Mouse (Mus musculus): ENCODE data around the gene Scd2. TPM values are rescaled to one million over a fixed set of nuclear protein-coding genes. Genes with fewer than 3 reads are reported as not detected.
A peak's percentile ranks its signal among the peaks of the same experiment; 100 is the strongest.
"Not testable (repeated sequence)": the region's sequence is repeated elsewhere in the genome, so short reads cannot be mapped to it uniquely, and the experiment has no call there.

The Scd2 gene
- polyA plus RNA-seq, 1 experiment from 2014 or later = 424 TPM

DNA sequence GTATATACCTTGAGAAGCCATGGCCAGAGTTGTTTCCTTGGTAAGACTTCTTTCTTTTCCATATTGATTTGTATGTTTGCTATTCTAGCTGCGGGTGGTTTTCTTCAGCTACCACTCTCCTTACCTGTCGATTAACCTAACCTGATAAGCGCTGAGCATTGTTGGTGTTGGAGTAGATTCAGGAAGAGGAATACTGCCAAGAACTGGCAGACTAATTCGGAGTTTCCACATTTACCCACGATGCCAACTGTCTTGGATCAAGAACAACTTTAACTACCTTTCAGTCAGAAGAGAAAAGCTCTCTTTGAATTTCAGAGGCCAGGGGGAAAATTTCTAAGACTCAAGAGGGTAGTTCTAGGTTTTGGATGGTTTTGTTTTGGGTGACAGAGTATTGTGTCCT is 16.6 kb upstream of the Scd2 start:
- Histone ChIP-seq H3K4me1 (peaks cover 25% of the 10 kb centered on the region), H3K36me3 (no peaks in the 10 kb centered on the region), H3K27me3 (no peaks in the 10 kb centered on the region), H3K9me3 (no peaks in the 10 kb centered on the region), H3K27ac (replicated peaks) (no peak overlapping the region), H3K4me2 (replicated peaks) (no peak overlapping the region), H3K4me3 (no peak overlapping the region), H3K9ac (replicated peaks) (no peak overlapping the region)
- 90% methylated on average over 5 of the region's 5 CpGs for WGBS
- ATAC-seq (ENCODE audit: low FRiP score, low read depth) = no peak

DNA sequence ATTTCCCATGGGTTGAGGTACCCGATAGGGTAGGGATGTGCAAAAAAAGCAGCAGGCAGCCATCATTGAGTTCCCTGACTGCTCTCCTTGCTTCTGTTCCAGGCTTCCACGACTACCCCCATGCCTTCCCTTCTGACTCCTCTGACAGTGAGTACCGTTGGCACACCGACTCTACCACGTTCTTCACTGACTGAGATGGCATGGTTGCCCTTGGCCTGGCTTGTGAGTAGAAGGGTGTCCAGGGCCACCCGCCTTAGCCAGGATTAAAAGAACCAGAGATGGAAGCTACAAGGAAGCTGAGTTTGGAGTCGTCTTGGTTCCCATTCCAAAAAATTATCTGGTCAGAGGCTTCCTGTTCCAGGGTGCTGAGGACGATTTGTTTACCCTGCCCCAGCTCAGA is 15.5 kb upstream of the Scd2 start:
- Histone ChIP-seq H3K27me3 (no peaks in the 10 kb centered on the region), H3K9ac (replicated peaks) (no peak overlapping the region), H3K27ac (replicated peaks) (no peak overlapping the region), H3K9me3 (no peaks in the 10 kb centered on the region), H3K4me1 (peaks cover 33% of the 10 kb centered on the region), H3K4me2 (replicated peaks) (no peak overlapping the region), H3K4me3 (no peak overlapping the region), H3K36me3 (no peaks in the 10 kb centered on the region)
- WGBS = 87% methylated on average over 8 of the region's 8 CpGs
- ATAC-seq (ENCODE audit: low FRiP score, low read depth) = no peak

GRCm38 (mm10) chr19:44280755-44281154 is 12.7 kb upstream of the Scd2 start:
- ATAC-seq (ENCODE audit: low FRiP score, low read depth) = no peak
- Histone ChIP-seq H3K9me3 (no peaks in the 10 kb centered on the region), H3K36me3 (no peaks in the 10 kb centered on the region), H3K9ac (replicated peaks) (no peak overlapping the region), H3K27me3 (no peaks in the 10 kb centered on the region), H3K4me1 (peaks cover 50% of the 10 kb centered on the region), H3K27ac (replicated peaks) (peak overlapping the region; percentile 60; the same call in 1 of the 2 replicates), H3K4me2 (replicated peaks) (0 out of 2 replicates have a peak overlapping the region, but pooled peaks have one; percentile 1), H3K4me3 (no peak overlapping the region)
- 4% methylated on average over 6 of the region's 6 CpGs for WGBS

GRCm38 (mm10) chr19:44281825-44282447 is 11.5 kb upstream of the Scd2 start:
- 60% methylated on average over 1 of the region's 1 CpGs for WGBS
- not testable (repeated sequence) for H3K9ac ChIP-seq (replicated peaks); ATAC-seq (ENCODE audit: low FRiP score, low read depth); H3K27me3 ChIP-seq; H3K4me2 ChIP-seq (replicated peaks); H3K4me3 ChIP-seq; H3K36me3 ChIP-seq; H3K9me3 ChIP-seq
- Histone ChIP-seq H3K27ac (replicated peaks) (peak overlapping the region; percentile 94), H3K4me1 (peaks cover 45% of the 10 kb centered on the region)

DNA sequence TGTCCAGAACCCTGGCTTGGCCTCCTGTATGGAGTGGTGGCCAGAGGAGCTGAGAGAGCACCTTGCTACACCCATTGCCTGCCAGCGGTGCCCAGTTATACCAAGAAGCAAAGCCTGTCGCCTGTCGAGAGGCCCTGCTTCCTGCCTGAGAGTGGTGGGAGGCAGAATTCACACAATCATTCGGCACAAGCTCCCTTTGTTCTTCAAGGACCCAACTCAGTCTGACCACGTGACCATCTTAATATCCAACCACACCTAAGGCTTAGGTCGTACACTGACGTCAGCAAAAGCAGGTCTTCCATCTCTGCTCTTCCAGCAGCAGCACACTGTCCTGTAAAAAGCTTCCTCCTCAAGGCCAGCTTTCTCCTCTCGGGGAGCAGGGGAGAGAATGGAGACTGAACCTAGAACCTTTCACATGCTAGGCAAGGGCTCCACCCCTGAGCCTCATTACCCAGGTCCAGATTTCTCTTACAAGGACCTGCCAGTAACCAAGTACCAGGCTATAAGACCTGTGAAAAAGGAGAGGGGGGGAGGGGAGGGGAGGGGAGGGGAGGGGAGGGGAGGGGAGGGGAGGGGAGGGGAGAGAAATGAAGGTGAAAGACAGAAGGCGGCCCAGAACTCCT is 10.8 kb upstream of the Scd2 start:
- H3K4me1 ChIP-seq = peaks cover 45% of the 10 kb centered on the region
- peak overlapping the region; percentile 58; the same call in 1 of the 2 replicates for H3K4me2 ChIP-seq (replicated peaks)
- H3K9ac ChIP-seq (replicated peaks) = no peak overlapping the region; the same call in 1 of the 2 replicates

GRCm38 (mm10) chr19:44283157-44284024 is 10.1 kb upstream of the Scd2 start:
- Histone ChIP-seq H3K4me3 (peak overlapping the region; percentile 42), H3K27me3 (no peaks in the 10 kb centered on the region), H3K36me3 (no peaks in the 10 kb centered on the region), H3K4me2 (replicated peaks) (peak overlapping the region; percentile 58), H3K9ac (replicated peaks) (peak overlapping the region; percentile 26; the same call in 1 of the 2 replicates), H3K4me1 (peaks cover 45% of the 10 kb centered on the region), H3K27ac (replicated peaks) (peak overlapping the region; percentile 94), H3K9me3 (no peaks in the 10 kb centered on the region)
- WGBS = 29% methylated on average over 15 of the region's 15 CpGs
- no peak for ATAC-seq (ENCODE audit: low FRiP score, low read depth)

More for the DNA sequence above, 10.8 kb upstream of the Scd2 start:
- H3K4me3 ChIP-seq = no peak overlapping the region
- peak overlapping the region; percentile 94 for H3K27ac ChIP-seq (replicated peaks)
- no peaks in the 10 kb centered on the region for H3K36me3 ChIP-seq
- WGBS = 40% methylated on average over 9 of the region's 9 CpGs
- no peaks in the 10 kb centered on the region for H3K9me3 ChIP-seq
- ATAC-seq (ENCODE audit: low FRiP score, low read depth) = no peak
- H3K27me3 ChIP-seq = no peaks in the 10 kb centered on the region

GRCm38 (mm10) chr19:44284025-44284695 is 9.3 kb upstream of the Scd2 start:
- H3K27me3 ChIP-seq = no peaks in the 10 kb centered on the region
- H3K9ac ChIP-seq (replicated peaks) = peak overlapping the region; percentile 48
- no peaks in the 10 kb centered on the region for H3K9me3 ChIP-seq
- H3K4me3 ChIP-seq = peak overlapping the region; percentile 42
- peak; percentile 98 for ATAC-seq (ENCODE audit: low FRiP score, low read depth)
- H3K4me2 ChIP-seq (replicated peaks) = peak overlapping the region; percentile 58
- peaks cover 45% of the 10 kb centered on the region for H3K4me1 ChIP-seq
- WGBS = 1% methylated on average over 38 of the region's 38 CpGs
- no peaks in the 10 kb centered on the region for H3K36me3 ChIP-seq
- peak overlapping the region; percentile 94 for H3K27ac ChIP-seq (replicated peaks)

DNA sequence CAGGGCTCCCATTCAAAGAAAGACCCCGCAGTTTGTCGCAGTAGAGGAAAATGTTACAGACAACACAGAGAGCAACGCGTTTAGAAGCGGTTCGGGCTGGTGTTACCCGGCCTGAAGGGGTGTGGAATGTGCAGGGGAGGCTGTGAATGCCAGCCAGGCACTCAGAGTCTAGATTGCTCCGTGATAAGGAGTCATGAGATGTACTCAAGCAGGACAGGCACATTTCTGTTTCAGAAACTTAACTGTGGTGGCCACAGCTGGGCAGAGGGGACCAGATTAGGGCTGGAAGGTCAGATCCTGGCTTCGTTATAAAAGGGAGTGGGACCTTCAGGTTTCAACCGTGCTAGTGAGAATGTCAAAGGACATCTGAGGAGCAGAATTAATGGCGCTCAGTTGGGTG is 8.8 kb upstream of the Scd2 start:
- Histone ChIP-seq H3K4me2 (replicated peaks) (peak overlapping the region; percentile 58), H3K27me3 (no peaks in the 10 kb centered on the region), H3K9me3 (no peaks in the 10 kb centered on the region), H3K4me3 (peak overlapping the region; percentile 42), H3K27ac (replicated peaks) (peak overlapping the region; percentile 94), H3K36me3 (no peaks in the 10 kb centered on the region), H3K9ac (replicated peaks) (peak overlapping the region; percentile 48), H3K4me1 (peaks cover 43% of the 10 kb centered on the region)
- WGBS = under 1% methylated on average over 11 of the region's 11 CpGs
- no peak; the same call in 1 of the 2 replicates for ATAC-seq (ENCODE audit: low FRiP score, low read depth)

DNA sequence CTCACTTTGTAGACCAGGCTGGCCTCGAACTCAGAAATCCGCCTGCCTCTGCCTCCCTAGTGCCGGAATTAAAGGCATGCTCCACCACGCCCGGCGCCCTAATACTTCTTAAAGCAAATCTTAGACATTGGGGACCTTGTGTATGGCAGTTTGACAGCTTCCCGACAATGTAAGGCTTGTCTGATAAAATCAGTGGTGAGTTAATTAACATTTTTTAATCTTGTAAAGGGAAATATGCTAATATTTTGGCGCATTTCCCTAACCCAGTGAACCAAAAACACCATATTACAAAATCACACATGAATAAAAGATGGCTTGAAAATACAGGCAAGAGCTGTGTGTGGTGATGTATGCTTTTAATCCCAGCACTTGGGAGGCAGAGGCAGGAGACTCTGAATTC is 7.9 kb upstream of the Scd2 start:
- no peak for ATAC-seq (ENCODE audit: low FRiP score, low read depth)
- Histone ChIP-seq H3K4me3 (no peak overlapping the region), H3K4me2 (replicated peaks) (no peak overlapping the region), H3K27me3 (no peaks in the 10 kb centered on the region), H3K9ac (replicated peaks) (no peak overlapping the region), H3K36me3 (no peaks in the 10 kb centered on the region), H3K27ac (replicated peaks) (no peak overlapping the region), H3K4me1 (peaks cover 35% of the 10 kb centered on the region), H3K9me3 (no peaks in the 10 kb centered on the region)
- WGBS = 94% methylated on average over 8 of the region's 8 CpGs

- 76% methylated on average over 2 of the region's 2 CpGs for WGBS
These were observed 7.4 kb upstream of the Scd2 start for GRCm38 (mm10) chr19:44286109-44286508.

GRCm38 (mm10) chr19:44287415-44288110 is 5.9 kb upstream of the Scd2 start:
- H3K27me3 ChIP-seq = no peaks in the 10 kb centered on the region
- no peak overlapping the region for H3K4me3 ChIP-seq
- 73% methylated on average over 10 of the region's 11 CpGs for WGBS
- no peak overlapping the region for H3K4me2 ChIP-seq (replicated peaks)
- H3K36me3 ChIP-seq = no peaks in the 10 kb centered on the region
- H3K27ac ChIP-seq (replicated peaks) = no peak overlapping the region
- no peak for ATAC-seq (ENCODE audit: low FRiP score, low read depth)
- H3K9me3 ChIP-seq = no peaks in the 10 kb centered on the region
- H3K4me1 ChIP-seq = peaks cover 36% of the 10 kb centered on the region
- H3K9ac ChIP-seq (replicated peaks) = no peak overlapping the region

More at GRCm38 (mm10) chr19:44286109-44286508, 7.4 kb upstream of the Scd2 start:
- H3K9ac ChIP-seq (replicated peaks) = no peak overlapping the region
- no peaks in the 10 kb centered on the region for H3K27me3 ChIP-seq
- H3K4me3 ChIP-seq = no peak overlapping the region
- H3K9me3 ChIP-seq = no peaks in the 10 kb centered on the region
- no peak overlapping the region for H3K4me2 ChIP-seq (replicated peaks)
- H3K27ac ChIP-seq (replicated peaks) = no peak overlapping the region
- no peak for ATAC-seq (ENCODE audit: low FRiP score, low read depth)
- no peaks in the 10 kb centered on the region for H3K36me3 ChIP-seq
- peaks cover 30% of the 10 kb centered on the region for H3K4me1 ChIP-seq

Measured in midbrain, embryonic 12.5 days (tissue).